Mouse (Mus musculus): ENCODE results near the gene Fam114a2.

DNA sequence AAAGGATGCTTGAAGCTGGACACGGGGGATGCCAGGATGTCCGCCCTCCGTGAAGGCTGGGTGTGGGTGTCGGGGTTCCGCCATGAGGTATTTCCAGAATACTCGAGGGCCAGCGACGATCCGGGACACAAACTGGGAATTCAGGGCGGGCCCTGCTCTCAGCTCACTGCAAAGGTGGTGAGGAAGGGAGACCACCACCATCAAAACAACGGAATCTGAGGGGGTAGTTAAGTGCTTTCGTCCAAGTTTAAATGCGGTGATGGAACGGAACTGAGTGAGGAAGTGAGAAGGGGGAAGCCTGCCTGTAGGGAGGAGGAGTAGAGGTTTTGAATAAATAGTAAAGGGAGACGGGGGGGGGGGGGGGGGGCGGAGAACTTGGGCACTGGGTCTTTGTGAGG is 333 bp upstream of the Fam114a2 start:
- no peak for TF ChIP-seq GATA1 (IDR thresholded peaks at IDR 0.05; ENCODE audit: borderline replicate concordance, low read length)
- TF ChIP-seq FLI1 (IDR thresholded peaks at IDR 0.05; ENCODE audit: low read length): no peak

All from megakaryocyte, embryonic 14.5 days (primary cell).